Mouse (Mus musculus) gastrocnemius, postnatal 14 days (tissue): ENCODE data around the gene Tmem245. TPM values are rescaled to one million over a fixed set of nuclear protein-coding genes. Genes with fewer than 3 reads are reported as not detected.
A peak's percentile ranks its signal among the peaks of the same experiment; 100 is the strongest.

ENCODE experiments used
- DNase-seq: peaks from one replicate; pipeline ENCODE4 v3.0.0; 2021; ENCODE audit warnings: mixed read lengths
- intact Hi-C: fragments of 180-260 bp; cut with DNase I; formaldehyde crosslinking; loops from one replicate; pipeline ENCODE4 v1.15.1; 2025; ENCODE audit warnings: low total_unique reads
- long read RNA-seq, 2 experiments: library from polyadenylated mRNA; stranded (forward); transcript quantifications; one replicate each; pipeline ENCODE4 v2.0.0; 2021
- total RNA-seq, 2 experiments: library from RNA; stranded (reverse); gene quantifications; 2 replicates each; pipeline ENCODE4 v1.2.3; 2021

The Tmem245 gene
- total RNA-seq, result 10 to 100 TPM; 16.9 to 17.5 TPM
- long read RNA-seq, experiment 1, full-length matches to known transcripts, result 2 of 4 reads
- long read RNA-seq, experiment 1, partial matches to known transcripts, result 0 of 4 reads
- long read RNA-seq, experiment 1, other reads (novel, unspliced or antisense), result 2 of 4 reads
- long read RNA-seq, experiment 2, full-length matches to known transcripts, result 4 of 10 reads
- long read RNA-seq, experiment 2, partial matches to known transcripts, result 1 of 10 reads
- long read RNA-seq, experiment 2, other reads (novel, unspliced or antisense), result 5 of 10 reads

DNA sequence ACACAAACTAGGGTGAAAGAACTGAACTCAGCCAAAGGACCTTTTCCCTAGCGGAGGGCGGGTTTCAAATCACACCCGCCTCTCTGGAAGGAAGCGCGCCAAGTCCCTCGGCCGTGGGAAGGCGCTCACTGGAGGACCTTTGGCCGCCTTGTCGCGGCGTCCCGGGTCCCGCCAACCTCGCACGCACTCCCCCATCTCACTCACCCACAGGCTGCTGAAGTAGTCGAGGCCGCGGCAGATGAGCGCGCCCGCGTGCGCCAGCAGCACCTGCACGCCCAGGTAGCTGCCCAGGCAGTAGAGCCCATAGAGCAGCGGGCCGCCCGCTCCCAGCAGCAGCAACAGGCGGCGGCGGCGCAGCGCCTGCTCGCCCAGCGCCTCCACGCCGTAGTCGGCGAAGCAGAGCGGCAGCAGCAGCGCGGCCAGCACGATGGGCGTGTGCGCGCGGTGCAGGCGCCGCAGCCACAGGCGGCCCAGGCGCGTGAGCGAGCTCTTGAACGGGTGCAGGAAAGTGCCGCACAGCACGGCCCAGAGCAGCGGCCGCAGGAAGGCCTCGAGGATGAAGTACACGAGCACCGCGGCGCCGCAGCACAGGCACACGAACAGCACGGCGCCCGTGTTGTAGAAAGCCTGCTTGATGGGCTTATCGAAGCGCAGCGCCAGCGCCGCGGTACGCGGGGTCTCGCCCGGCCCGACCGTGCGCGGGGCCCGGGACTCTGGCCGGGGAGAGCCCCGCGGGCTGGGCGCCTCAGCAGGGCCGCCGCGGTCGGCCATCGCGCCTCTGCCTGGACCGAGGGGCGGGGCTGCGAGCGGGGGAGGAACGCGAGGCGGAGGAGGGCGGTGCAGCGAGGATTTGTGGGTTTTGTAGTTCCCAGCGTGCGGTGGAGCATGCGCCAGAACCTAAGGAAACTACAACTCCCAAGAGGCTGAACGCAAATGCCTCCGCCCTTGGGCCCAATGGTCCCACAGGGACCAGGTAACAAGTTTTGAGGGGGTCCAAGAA lies at the start of gene Tmem245:
Gene Tmem245, minus strand, starts transcription at position 797 of the 1,000 bp plus-strand sequence.
- intact Hi-C loops, result no loop called here

DNA sequence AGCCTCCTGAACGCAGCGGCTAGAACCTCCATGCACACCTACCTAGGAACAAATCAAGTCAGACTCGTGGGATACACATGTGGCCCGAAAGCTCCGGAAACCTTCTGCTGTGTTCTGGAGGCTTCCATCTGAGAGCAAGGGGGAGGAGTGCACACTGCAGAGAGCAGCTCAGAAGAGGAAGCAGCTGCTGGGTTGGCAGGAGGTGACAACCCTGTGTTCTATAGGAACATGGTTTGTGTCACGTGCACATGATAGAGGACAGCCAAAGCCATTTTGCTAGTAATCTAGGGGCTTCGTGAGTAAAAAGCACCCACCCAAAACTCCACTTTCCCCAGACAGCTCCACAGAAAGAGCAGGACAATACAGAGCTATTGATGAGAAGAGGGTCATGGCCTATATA lies 46.1 kb upstream of the Tmem245 start:
- DNase-seq, result no peak
- intact Hi-C loops, result no loop called here

More for the DNA sequence above, at the start of gene Tmem245:
- peak; percentile 95 for DNase-seq

GRCm38 (mm10) chr4:56991951-56992350 lies 44.7 kb upstream of the Tmem245 start:
- no peak for DNase-seq
- intact Hi-C loops, result no loop called here

DNA sequence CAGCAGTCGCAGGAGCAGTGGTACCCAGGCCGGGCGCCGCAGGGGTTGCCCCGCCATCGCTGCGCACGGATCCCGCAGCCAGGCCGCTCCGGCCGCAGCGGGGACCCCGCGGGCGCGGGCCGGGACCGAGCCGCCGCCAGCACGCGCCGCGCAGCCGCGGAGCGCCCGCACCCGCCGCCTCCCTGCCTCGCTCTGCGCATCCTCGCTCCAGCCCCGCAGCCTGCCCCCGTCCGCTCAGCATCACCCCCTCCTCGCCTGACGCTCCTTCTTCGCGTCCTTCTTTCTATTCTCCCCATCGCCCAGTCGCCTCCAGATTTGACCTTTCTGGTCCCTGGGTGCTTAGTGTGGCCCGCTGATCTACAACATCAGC lies 43.0 kb upstream of the Tmem245 start, which contains the start of gene Frrs1l:
Gene Frrs1l, minus strand, starts transcription at position 177 of the 370 bp plus-strand sequence.
- DNase-seq, result no peak
- intact Hi-C loops, result no loop called here

DNA sequence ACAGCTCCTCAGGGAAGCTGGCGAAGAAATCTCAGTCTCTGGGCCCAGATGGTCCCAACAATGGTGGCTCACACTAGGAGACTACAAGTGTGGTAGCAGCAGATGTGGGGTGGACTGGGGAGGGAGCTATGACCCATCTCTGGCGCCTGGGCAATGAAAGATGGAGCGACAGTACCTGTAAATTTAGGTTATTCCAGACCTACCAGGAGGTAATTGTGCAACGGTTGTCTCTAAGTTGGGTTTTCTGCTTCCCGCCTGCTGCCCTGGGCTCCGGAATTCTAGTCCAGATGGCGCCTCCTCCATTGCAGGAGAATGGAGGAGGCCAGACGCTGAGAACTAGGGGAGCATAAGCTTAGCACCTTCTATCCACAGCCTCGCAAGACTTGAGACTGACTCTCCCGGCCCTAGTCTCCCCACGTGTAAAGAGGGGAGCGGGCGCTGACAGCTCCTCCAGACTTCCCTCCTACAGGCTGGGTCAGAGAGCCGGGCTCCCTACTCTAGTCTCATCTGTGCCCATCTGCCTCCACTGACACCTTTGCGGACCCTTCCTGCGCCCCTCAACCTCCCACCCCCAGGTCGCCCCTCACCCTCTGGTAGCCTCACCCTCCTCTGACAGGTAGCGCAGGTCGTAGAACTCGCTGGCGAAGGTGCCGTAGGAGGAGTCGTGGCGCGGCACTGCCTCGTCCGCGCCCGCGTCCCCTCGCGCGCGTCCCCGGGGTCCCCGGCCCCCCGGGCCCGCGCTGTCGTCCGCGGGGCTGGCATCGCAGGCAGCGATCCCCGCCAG lies 42.4 kb upstream of the Tmem245 start:
- intact Hi-C loops, result no loop called here
- DNase-seq, result no peak

DNA sequence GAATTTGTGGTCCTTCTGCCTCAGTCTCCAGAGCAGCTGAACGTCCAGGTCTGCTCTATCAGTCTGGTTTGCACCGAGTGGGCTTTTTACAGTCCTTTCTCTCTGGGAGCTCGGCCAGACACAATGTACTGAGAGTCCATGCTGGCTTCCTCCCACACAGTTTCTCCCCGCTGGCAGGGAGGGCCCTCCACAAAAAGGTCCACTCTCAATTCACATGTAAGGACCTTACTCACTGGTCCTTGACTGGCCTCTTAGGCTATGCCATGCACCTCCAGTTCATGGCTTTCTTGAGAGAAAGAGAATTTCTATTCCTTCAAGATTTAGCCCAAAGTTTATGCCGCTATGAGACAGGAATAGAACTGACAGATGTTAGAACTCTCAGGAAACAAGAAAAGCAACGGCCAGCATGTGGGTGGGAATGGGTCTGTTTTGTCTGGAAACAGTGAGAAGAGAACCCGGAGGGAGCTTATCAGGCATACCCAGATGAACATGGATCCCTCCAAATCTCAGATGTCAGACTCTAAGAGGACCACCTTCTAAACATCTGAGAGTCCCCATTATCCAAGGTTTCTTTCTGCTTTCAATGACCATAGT lies 18.4 kb upstream of the Tmem245 start:
- intact Hi-C loops, result no loop called here
- no peak for DNase-seq

GRCm38 (mm10) chr4:56963687-56964086 lies 16.4 kb upstream of the Tmem245 start:
- DNase-seq, result no peak
- intact Hi-C loops, result no loop called here

DNA sequence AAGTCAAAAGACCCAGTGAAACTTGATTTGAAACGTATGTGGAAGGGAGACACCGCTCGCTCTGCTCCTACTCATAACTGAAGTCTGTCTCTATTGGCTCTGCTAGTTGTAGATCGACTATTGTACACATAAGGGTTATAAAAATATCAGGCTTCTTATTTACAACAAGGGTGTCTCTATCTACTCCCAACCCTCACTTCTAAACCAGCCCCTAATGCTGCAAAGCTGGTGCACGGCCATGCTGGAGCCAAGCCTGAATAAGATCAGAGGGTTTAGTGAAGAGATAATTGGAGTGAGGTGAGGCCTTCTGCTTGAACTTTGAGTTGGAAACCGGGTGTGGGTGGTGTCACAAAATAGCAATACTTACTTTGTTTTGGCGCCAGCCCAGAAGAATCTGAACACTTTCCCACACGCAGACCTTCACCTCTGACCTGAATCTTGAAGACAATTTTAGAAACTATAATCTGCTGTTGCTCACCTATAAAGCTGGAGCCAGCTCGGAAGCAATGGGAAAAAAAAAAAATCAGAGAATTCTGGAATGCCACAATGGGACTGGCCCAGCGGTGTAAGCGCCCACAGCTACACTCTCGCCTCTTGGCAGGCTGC lies 14.2 kb upstream of the Tmem245 start:
- no peak for DNase-seq
- intact Hi-C loops, result no loop called here

DNA sequence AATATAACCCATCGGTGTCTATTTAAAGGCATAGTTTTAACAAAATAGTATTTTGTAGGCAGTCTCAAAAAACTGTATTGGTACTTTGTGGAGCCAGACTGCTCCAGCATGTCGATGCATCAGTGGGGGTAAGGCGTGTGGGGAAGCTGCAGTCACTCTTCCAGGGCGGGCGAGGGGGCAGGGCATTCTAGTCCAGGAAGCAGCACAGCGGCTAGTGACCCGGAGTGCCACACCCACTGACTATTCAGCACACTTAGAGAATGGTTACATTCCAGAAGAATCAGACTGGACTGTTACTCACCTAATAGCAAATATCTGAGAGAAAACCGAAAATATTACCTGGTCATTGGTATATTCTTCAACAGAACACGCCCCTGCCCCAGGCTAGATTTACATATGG lies 10.3 kb upstream of the Tmem245 start:
- intact Hi-C loops, result no loop called here
- no peak for DNase-seq

DNA sequence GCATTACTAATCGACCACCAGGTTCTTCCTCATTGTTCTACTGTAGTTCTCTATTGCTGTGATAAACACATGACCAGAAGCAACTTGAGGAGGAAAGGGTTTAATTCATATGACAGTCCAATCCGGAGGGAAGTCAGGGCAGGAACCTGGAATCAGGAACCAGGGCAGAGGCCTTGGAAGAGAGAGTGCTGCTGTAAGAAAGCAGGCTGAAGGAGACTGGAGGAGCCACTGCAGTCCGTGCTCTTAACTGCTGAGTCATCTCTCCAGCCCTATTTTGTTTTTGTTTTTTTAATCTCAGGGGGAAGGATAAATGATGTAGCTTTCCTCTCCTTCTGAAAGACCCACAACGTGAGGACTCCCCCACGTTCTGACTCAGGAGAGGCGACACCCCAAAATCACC lies 6.0 kb upstream of the Tmem245 start:
- no peak for DNase-seq
- intact Hi-C loops, result no loop called here

DNA sequence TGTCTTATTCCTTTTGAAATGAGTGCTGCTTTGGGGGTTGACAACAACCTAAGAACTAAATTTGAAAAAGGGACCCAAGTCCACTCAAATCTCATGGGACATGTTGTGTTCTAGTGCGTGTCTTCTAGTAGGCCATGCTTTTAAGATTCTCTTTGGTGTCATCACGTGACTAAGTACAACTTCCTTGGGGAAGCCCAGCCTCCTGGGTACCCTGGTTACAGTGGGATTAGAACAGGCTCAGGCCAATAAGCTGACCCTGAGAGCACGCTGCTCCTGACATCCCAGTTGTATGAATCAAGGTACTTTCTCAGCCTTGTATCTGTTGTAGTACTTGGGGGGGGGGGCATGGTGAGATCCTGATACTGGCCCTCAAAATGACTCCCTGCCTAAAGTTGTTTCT lies 4.5 kb upstream of the Tmem245 start:
- intact Hi-C loops, result no loop called here
- DNase-seq, result no peak

DNA sequence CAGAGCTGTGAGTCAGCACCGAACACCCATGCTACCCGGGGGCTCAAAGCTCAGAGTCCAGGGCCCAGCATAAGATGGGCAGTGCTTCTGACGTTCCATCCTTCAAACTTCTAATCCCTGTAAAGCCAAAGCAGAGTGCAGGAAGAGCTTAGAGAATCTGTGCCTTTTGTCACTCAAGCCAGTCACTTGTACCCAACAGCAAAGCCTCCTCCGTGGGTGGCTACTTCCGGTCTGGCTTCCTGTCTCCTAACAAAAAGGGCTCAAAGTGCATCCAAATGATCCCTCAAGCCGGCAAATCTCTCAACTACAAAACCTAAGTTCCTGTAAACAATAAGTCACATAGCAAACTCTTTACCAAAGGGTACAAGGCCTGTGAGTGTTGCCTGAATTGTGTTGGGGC lies 2.3 kb upstream of the Tmem245 start:
- intact Hi-C loops, result no loop called here
- no peak for DNase-seq

DNA sequence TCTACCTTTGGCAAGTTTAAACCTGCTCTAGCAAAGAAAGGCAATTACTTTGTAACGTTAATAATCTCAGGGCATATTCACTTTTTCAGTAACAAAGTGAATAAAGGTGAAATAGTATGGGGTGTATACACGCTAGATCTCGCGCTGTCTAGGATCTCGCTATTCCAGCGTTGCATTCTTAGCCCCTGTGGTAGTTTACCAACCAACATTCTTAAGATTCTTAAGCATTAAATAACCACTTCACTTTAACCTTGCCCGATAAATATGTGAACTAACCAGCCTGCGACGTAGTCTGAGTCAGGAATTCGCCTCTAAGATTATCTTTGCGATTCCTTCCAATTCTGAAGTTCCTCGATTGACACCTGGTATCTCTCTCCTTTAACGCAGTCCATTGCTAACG lies 1.1 kb downstream of the Tmem245 start:
- intact Hi-C loops, result no loop called here
- DNase-seq, result no peak

DNA sequence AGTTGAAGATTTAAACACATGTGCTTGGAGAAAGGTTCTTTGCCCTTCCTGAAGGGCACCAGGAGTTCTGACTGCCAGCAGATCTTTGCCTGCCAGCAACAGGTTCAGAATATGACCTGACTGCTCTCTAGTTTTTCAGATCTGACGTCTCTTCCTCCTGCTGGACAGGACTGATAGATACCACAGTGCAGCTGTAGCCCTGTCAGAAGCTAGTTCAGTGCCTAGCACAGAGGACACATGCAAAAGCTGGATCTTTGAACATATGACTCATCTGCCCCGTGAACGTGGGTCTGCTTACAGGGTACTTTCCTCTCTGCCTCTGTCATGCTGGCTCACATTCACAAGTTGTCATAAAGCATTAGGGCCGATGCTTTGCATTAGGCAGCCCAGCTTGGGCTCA lies 3.0 kb downstream of the Tmem245 start:
- intact Hi-C loops, result no loop called here
- DNase-seq, result peak; percentile 24

- DNase-seq, result no peak
- intact Hi-C loops, result no loop called here
These were observed 4.0 kb downstream of the Tmem245 start for GRCm38 (mm10) chr4:56943258-56943657.

DNA sequence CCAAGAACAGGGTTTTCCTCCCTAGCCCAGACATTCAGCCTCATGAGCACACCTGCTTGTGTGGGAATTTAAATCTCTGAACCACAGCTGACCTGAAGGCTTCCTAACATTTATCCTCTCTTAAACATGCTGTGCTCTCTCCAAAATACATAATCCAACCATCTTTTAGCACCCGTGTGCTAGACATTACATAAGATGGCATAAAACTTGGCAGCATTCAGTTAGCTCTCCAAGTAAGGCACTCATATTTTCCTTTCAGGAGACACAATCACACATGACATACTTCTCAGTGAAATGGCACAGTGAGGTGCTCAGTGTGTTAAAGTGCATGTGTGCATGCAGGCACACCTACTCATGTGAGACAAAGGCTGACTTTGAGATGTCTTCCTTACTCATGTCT lies 4.7 kb downstream of the Tmem245 start:
- no peak for DNase-seq
- intact Hi-C loops, result no loop called here

- no peak for DNase-seq
- intact Hi-C loops, result no loop called here
These were observed 5.8 kb downstream of the Tmem245 start for GRCm38 (mm10) chr4:56941481-56941880.

DNA sequence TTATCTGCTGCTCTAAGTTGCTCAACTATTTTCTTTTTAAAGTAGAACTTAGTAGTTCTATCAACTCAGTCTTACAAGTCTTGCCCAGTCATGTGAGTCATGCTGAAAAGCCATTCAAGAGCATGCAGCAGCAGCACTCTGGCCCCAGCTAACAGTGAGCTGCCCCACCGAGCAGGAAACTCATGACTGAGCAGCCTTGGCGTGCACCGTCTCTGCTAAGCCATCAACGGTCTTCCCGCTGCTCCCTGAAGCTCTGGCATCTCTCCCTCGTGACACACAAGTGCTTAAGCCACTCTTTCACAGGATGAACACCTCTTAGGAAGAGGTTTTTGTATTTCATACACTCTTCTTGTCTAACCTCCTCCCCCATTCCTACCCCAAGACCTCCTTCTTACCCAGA lies 10.1 kb downstream of the Tmem245 start:
- intact Hi-C loops, result no loop called here
- peak; percentile 32 for DNase-seq

DNA sequence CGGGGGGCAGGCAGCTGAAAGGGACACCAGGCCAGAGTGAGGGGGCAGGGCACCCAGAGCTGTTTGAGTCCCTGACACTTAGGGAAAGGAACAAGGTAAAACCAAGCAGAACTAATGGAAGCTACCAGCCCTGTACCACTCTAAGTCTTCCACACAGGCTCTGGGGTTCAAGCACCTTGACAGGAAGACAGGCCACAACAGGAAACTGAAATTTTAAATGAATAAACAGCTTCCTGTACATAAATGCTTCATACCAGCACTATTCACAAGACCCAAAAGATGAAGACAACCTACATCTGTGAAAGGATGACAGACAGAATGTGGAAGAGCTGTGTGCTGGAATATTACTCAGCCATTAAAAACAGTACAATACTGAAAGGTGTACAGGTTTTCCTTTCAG lies 11.9 kb downstream of the Tmem245 start:
- intact Hi-C loops, result no loop called here
- no peak for DNase-seq
